Mouse (Mus musculus) mesoderm, embryonic 11.5 days (tissue): Measurements from ENCODE around the gene Dmac2.
A peak's percentile ranks its signal among the peaks of the same experiment; 100 is the strongest.

Source experiments
- DNase-seq: peaks from one replicate; pipeline ENCODE4 v3.0.0-alpha.2; 2012; ENCODE audit warnings: low read depth, low spot score

Gene Dmac2

DNA sequence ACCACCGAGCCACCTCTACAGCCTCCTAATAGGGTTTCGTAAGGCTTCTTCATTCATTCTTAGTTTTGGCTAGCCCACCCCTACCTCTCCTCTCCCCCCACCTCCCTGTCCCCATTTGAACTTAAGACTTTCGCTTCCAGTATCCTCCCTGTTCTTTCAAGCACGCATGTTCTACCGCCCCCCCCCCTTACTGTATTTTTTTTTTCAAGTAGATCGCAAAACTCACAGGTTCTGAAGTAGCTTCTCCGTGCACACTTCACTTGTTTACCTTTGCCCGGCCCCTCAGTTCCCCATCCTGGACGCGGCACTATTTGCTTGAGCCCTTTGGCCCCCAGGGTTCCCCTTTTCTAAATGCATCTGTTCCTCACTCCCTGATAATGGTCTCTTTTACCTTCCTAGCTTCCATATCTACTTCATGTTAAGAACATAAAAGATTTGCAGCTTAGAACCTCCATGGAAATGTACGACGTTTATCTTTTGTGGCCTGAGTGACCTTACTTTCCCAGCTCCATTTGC lies 33.1 kb downstream of the Dmac2 start:
- no peak for DNase-seq

DNA sequence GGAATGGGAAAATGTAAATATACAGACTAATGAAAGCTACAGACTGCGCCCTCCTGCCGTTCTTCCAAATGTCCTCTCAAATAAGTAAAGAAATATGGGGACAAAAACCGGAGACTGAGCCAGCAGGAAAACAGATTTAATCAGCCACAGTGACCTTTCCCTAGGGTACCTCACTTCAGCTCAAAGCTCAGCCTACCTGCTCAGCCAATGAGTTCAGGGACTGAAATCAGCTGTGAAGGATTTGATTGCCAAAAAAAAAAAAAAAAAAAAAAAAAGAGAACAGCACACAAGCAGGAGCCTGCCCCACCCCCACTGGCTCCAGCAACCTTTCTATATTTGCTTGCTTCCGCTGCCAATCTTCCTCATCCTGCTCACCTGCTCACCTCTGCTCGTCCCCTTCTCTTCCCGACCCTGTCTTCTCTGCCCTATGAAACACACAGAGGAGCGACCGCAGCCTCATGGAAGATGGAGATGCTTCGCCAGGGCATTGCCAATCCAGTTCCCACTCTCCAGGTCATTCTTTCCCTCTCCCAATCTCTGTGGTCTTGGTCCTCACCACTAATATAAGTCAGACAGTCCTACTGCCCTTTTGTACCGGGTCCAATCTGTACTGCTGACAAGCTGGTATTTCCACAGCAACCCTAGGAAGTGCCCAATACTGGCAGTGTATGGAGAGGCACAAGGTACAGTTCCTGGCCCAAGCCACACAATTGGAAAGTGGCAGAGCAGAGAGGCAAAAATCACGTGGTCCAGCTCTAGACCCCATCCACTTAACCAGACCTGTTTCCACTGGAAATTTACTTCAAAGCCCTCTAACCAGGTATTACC lies 36.6 kb downstream of the Dmac2 start:
- no peak for DNase-seq

DNA sequence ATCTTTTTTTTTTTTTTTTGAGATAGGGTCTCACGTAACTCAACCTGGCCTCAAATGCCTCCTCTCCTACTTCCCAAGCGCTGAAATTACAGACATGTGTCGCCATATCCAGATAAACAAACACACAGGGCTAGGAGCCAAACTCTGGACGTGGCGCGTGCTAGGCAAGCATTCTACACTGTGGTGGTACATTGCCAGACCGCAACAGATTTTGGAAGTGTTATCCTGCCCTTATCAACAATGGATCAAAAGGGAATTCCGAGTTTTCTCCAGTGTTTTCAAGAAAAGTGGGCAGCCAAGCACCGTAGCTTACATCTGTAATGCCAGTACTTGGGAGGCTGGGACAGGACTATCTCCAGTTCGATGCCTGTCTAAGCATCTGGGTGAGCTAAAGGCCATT lies 38.6 kb downstream of the Dmac2 start:
- no peak for DNase-seq

DNA sequence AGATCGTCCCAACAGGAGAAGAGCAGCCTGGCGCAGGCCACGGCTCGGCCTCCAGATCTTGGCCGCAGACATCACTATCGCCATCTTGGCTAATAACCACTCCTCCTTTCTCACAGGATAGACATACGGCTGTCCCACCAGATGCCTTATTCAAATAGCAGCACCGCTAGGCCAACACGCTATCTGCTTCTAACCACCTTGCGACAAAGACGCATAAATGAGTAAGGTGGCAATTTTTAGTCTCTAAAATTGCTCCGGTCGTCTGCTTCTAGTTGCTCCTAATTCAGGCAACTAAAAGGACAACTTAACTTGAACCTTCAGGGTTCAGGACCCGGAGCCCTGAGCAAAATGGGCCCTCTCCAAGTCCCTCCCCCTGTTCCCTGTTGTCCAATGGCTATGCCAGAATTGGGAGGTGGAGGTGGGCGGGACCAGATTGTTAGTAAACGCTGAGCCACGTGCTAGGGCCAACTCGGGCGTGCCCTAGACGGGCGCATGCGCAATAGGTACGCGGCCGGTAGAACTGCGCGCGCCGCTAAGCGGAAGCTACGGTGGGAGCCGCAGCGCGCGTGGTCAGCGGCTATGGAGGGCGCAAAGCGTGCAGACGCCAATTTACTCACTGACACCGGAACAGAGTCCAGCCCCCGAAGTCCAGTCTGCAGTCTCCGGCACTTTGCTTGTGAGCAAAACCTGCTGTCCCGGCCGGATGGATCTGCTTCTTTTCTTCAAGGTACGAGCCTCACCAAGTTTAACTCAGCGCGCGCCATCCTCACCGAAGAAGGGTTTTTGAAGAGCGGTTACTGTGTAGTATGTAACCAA lies 39.7 kb downstream of the Dmac2 start, which contains the start of the genes Bckdha and Exosc5:
Gene Bckdha, minus strand, starts transcription at position 325 of the 816 bp plus-strand sequence.
Gene Exosc5, plus strand, starts transcription at position 508 of the 816 bp plus-strand sequence.
- peak; percentile 100 for DNase-seq

DNA sequence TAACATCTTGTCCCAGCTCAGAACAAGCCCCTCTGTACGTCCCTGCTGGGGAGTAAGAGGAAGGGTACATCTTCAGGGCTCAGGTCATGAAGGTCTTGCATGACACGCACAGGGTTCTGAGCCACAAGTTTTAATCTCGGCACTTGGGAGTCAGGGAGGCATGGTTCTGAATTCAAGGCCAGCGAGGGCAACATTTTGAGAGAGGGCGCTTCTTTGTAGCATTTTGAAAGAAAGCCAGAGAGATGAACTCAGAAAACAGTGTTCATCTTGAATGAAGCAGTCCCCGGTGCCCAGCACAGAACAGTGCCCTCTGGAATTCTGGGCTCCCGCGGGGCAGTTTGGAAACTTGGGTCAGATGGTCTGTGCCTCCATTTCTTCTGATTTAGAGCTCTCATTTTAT lies 47.2 kb downstream of the Dmac2 start:
- no peak for DNase-seq

DNA sequence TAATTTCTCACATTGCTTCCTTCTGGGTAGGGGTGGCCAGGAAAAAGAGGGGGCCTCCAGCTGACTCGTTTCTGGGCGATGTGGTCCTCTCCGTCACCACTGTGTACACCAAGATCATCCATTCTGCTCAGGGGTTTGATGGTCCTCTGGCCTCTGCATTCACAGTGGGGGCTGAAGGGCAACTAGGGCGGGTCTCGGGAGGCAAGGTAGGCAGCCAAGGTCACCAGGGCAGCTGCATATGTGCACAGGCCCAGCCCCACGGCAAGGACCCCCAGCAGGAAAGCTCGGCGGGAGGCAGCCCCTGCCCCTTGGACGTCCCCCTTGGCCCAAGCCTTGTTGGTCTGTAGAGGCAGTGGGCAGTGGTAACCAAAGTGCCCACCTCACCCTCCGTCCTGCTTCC lies 49.9 kb downstream of the Dmac2 start:
- DNase-seq, result no peak

DNA sequence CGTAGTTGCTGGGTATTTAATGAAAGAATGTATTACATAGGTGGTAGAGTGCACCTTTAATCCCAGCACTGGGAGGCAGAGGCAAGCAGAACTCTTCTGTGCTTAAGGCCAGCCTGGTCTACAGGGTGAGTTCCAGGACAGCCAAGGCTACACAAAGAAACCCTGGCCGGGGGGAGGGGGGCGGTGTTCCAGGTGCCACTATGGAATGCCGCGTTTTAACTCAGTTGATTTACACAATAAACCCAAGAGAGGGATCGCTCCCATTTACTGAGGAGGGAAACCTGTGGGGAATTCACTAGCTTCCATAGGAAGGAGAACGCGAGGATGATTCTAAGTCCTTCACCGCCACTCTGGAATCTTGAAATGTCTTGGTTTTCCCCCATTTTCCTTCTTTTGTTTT lies 50.4 kb downstream of the Dmac2 start:
- no peak for DNase-seq

DNA sequence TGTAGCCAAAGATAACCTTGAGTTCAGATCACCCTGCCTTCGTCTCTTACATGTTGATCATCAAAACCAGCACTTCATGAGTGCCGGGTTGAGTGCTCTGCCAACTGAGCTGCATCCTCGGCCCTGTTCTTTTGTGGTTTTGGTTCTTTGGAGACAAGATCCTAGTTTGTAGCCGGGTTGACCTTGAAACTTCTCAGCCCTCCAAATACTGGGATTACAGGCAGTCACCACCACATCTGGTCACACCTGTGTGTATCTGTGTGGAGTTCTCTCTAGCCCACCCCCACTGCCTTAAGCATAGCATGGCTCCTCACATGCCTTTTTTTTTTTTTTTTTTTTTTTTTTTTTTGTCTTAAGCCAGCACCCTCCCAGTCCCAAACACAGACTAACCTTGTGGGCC lies 50.9 kb downstream of the Dmac2 start:
- no peak for DNase-seq

DNA sequence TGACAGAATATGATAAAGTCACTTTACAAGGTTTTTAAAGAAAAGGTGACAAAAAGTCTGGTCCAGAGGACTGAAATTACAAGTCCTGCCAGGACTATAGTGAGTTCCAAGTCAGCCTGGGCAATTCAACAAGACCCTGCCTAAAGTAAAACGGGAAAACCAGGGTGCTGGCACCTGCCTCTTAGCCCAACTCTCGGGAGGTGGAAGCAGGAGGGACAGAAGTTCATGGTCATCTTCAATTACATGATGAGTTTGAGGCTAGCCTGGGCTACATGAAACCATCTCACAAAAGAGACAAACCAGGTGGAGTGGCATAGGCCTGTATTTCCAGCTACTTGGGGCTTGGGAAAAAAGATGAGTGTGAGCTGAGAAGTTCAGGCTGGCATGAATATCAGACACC lies 52.5 kb downstream of the Dmac2 start:
- DNase-seq, result no peak

DNA sequence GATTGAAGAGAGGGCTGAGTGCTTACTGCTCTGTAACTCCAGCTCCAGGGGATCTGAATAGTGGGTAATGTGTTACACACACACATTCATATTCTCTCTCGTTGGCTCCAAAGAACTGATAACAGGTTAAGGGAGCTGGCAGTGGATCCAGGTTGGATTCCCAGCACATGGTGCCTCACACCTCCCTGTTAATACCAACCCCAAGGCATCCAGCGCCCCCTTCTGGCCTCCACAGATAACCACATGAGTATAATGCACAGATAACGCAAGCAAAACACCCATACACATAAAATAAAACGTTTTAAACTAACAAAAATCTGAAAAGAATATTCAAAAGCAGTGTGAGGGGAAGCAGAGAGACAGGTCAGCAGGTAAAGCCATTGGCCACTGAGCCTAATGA lies 53.2 kb downstream of the Dmac2 start:
- DNase-seq, result no peak

DNA sequence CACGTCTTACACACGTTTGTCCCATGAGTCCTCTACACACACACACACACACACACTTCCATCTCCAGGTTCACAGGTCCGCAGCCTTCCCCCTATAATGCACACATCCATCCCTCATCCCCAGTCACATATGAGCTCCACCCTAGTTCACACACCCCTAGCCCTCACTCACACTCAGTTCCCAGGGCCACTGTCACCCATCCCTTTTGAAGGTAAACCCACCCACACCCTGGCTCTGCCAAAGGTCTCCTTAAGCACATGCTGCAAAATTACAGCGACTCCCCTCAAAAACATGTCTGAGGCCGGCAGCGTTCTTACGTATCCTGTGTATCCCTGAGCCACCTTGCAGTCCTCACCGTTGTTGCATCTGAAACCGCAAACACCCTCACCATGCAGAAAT lies 55.1 kb downstream of the Dmac2 start:
- DNase-seq, result no peak

DNA sequence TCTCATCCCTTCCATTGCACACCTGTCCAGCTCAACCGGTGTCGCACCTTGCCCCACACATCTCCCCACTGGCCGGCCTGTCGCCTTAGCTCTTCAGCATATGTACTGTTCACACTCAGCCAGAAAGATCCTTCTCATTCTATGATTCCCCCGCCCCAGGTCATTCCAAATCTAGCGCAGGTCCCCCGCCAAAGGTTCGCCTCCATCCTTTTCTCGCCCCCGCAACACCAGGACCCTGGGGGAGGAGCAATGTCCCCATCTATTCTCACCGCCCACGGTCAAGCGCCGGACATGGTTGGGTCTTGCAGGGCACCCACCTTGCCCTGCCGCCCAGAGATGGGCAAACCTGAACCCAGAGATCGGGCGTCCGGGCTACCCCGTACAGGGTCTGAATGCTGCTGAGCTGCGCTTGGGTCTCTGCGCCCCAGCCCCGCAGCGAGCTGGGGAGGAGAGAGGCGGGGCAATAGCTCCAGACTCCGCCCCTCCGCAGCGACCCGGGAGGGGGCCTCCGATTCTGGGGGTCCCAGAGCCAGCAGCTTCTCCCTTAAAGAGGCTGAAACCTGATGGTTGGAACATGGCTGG lies 55.6 kb downstream of the Dmac2 start, which contains the start of gene Tmem91:
Gene Tmem91, minus strand, starts transcription at position 448 of the 582 bp plus-strand sequence.
- DNase-seq, result no peak
